Mouse (Mus musculus) embryonic facial prominence, embryonic 14.5 days (tissue): Measurements from ENCODE around the gene Aox2. TPM values are rescaled to one million over a fixed set of nuclear protein-coding genes. Genes with fewer than 3 reads are reported as not detected.
A peak's percentile ranks its signal among the peaks of the same experiment; 100 is the strongest.

ENCODE experiments used
- ATAC-seq: fragments of 200-750 bp; cut with Nextera tagmentation; 2 replicates; pipeline ENCODE4 v1.8.0; 2017; ENCODE audit warnings: low read depth, moderate number of reproducible peaks, moderate TSS enrichment
- DNase-seq: peaks from one replicate; pipeline ENCODE4 v3.0.0-alpha.2; 2015; ENCODE audit warnings: low spot score
- H3K27ac ChIP-seq: fragments of 300-500 bp; sonication (generic); replicated peaks from 2 replicates; pipeline ENCODE4 v1.5.1; 2014; ENCODE audit warnings: low read depth, mild to moderate bottlenecking, low read length, moderate library complexity
- H3K27me3 ChIP-seq: fragments of 300-500 bp; sonication (generic); replicated peaks from 2 replicates; pipeline ENCODE4 v1.6.1; 2014; ENCODE audit warnings: low read length; ENCODE audit not compliant: control insufficient read depth, insufficient read depth
- H3K36me3 ChIP-seq: fragments of 300-500 bp; sonication (generic); 2 replicates; pipeline ENCODE4 v1.6.1; 2014; ENCODE audit warnings: low read length, mixed read lengths; ENCODE audit not compliant: control insufficient read depth, insufficient read depth
- H3K4me1 ChIP-seq: fragments of 300-500 bp; sonication (generic); 2 replicates; pipeline ENCODE4 v1.6.1; 2014; ENCODE audit warnings: antibody characterized with exemption, low read length; ENCODE audit not compliant: control insufficient read depth, insufficient read depth
- H3K4me2 ChIP-seq: fragments of 300-500 bp; sonication (generic); 2 replicates; pipeline ENCODE4 v1.6.1; 2014; ENCODE audit warnings: low read depth, mild to moderate bottlenecking, low read length, moderate library complexity, mixed read lengths
- H3K4me3 ChIP-seq: fragments of 300-500 bp; sonication (generic); 2 replicates; pipeline ENCODE4 v1.5.1; 2014; ENCODE audit warnings: low read depth, mild to moderate bottlenecking, low read length
- H3K9ac ChIP-seq: fragments of 300-500 bp; sonication (generic); 2 replicates; pipeline ENCODE4 v1.6.1; 2014; ENCODE audit warnings: low read depth, mild to moderate bottlenecking, low read length, moderate library complexity, mixed read lengths
- H3K9me3 ChIP-seq: fragments of 300-500 bp; sonication (generic); 2 replicates; pipeline ENCODE4 v1.6.1; 2016; ENCODE audit warnings: low read length; ENCODE audit not compliant: control insufficient read depth
- WGBS: fragments of 180-500 bp; shearing (Covaris S2); extraction: QIAGEN DNeasy Blood & Tissue Kit; methylation state at CpG from one replicate; pipeline ENCODE4 v1.1.7; 2014; 5-methylcytosine and 5-hydroxymethylcytosine counted together
- polyA plus RNA-seq: library from polyadenylated mRNA; unstranded; fragments of >200 nt; fragmentation: Nextera tagmentation; extraction: Ambion mirVana; gene quantifications from 2 replicates; pipeline ENCODE4 v1.2.1, GENCODE M21; 2014

Aox2 gene
- polyA plus RNA-seq, 1 experiment from 2014 or later: 1.4 TPM

DNA sequence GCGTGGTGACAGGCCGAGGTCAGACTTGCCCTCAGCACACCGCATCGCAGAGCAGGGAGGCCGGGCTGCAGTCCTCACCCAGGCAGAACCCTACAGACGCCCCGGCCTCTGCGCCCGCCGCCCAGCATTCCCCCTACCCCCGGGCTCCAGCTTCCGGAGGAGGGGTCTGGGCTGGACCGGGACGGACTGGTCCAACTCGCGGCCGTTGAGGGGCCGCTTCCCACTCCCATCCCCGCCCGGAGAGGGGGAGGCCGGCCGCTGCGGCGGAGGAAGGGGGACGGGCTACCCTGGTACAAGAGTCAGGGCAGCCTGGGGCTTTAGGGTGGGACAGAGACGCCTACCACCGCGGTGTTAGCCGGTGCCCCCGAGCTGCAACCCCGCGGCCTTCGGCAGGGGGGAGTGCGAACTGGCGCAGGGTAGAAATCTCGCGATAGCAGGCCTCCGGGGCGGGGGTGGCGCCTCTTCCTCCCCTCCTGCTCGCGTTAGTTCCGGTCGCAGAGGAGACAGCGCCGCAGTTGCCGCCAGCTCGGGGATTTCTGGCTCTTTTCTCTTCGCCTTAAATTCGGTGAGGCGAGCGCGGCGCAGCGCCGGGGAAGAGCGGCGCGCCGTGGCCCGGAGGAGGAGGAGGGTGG, 114.6 kb downstream of the Aox2 start, which contains the start of gene Bzw1:
TSS of gene Bzw1 (plus strand) at position 247 of the 632 bp plus-strand sequence.
- WGBS: 2% methylated on average over 16 of the region's 61 CpGs

GRCm38 (mm10) chr1:58393284-58394195, 115.4 kb downstream of the Aox2 start:
- ATAC-seq: peak; percentile 58
- Histone ChIP-seq H3K9ac (peak overlapping the region; percentile 98), H3K4me2 (peak overlapping the region; percentile 84), H3K9me3 (no peaks in the 10 kb centered on the region), H3K27me3 (no peaks in the 10 kb centered on the region), H3K36me3 (peaks cover 41% of the 10 kb centered on the region), H3K4me3 (peak overlapping the region; percentile 97), H3K4me1 (peaks cover 11% of the 10 kb centered on the region), H3K27ac (peak overlapping the region; percentile 98)
- WGBS: 1% methylated on average over 28 of the region's 90 CpGs
- peak; percentile 54 for DNase-seq

More for the DNA sequence above, 114.6 kb downstream of the Aox2 start, which contains the start of gene Bzw1:
- DNase-seq (peak; percentile 96), ATAC-seq (peak; percentile 97)
- Histone ChIP-seq H3K4me2 (peak within 1 kb of the TSS; percentile 84), H3K27ac (peak within 1 kb of the TSS; percentile 98), H3K27me3 (no peaks in the 10 kb centered on the region), H3K36me3 (peaks cover 33% of the 10 kb centered on the region), H3K9ac (peak within 1 kb of the TSS; percentile 98), H3K4me1 (peaks cover 11% of the 10 kb centered on the region), H3K9me3 (no peaks in the 10 kb centered on the region), H3K4me3 (peak within 1 kb of the TSS; percentile 97)

DNA sequence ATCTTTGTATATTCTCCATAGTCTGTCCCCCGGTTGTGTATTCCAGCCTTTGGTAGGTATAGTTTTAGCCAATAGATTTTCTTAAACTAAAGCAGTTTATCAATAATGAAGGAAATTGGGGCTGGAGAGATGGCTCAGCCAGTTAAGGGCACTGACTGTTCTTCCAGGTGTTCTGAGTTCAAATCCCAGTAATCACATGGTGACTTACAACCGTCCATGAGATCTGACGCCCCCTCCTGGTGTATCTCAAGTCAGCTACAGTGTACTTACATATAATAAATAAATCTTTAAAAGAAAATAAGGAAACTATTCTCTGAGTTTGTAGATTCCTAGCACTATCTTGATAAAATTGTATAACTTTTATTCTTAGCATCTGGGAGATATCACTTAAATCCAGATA, 117.2 kb downstream of the Aox2 start:
- Histone ChIP-seq H3K4me1 (peaks cover 11% of the 10 kb centered on the region), H3K4me2 (no peak overlapping the region), H3K9ac (no peak overlapping the region), H3K27me3 (no peaks in the 10 kb centered on the region), H3K27ac (no peak overlapping the region), H3K4me3 (no peak overlapping the region), H3K36me3 (peaks cover 58% of the 10 kb centered on the region), H3K9me3 (no peaks in the 10 kb centered on the region)
- DNase-seq (no peak), ATAC-seq (no peak)
- WGBS: 92% methylated on average over 3 of the region's 3 CpGs

- Histone ChIP-seq H3K4me2 (no peak overlapping the region), H3K4me1 (peaks cover 11% of the 10 kb centered on the region), H3K36me3 (peaks cover 66% of the 10 kb centered on the region), H3K27me3 (no peaks in the 10 kb centered on the region), H3K9ac (no peak overlapping the region), H3K4me3 (no peak overlapping the region), H3K9me3 (no peaks in the 10 kb centered on the region), H3K27ac (no peak overlapping the region)
- 100% methylated on average over 1 of the region's 1 CpGs for WGBS
- ATAC-seq (no peak), DNase-seq (no peak)
Measured at GRCm38 (mm10) chr1:58396179-58396578, 118.1 kb downstream of the Aox2 start.

- Histone ChIP-seq H3K4me2 (no peak overlapping the region), H3K9ac (no peak overlapping the region), H3K36me3 (peaks cover 82% of the 10 kb centered on the region), H3K4me1 (peaks cover 4% of the 10 kb centered on the region; the same call in 1 of the 2 replicates), H3K27me3 (no peaks in the 10 kb centered on the region), H3K4me3 (no peak overlapping the region), H3K9me3 (no peaks in the 10 kb centered on the region), H3K27ac (no peak overlapping the region)
- DNase-seq: no peak
- WGBS: 95% methylated on average over 6 of the region's 6 CpGs
- no peak for ATAC-seq
Measured at GRCm38 (mm10) chr1:58397731-58398130, 119.6 kb downstream of the Aox2 start.

DNA sequence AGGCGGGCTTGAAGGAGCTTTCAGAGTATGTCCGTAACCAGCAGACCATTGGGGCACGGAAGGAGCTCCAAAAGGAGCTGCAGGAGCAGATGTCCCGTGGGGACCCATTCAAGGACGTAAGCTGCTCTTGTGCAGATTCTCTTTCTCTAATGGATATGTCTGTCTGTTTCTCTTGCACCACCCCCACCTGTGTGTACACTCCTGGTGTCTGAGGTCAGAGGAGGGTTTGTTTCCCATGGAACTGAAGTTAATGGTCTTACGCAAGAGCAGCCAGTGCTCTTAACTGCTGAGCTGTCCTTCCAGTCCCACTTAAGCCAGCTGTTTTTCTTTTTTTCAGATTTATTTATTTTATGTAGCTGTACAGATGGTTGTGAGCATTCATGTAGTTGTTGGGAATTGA, 123.3 kb downstream of the Aox2 start:
- Histone ChIP-seq H3K9ac (no peak overlapping the region), H3K36me3 (peaks cover 91% of the 10 kb centered on the region), H3K27me3 (no peaks in the 10 kb centered on the region), H3K4me1 (no peaks in the 10 kb centered on the region), H3K9me3 (no peaks in the 10 kb centered on the region), H3K27ac (no peak overlapping the region), H3K4me3 (no peak overlapping the region), H3K4me2 (no peak overlapping the region)
- no peak for DNase-seq
- WGBS: 93% methylated on average over 6 of the region's 6 CpGs
- ATAC-seq: no peak

- H3K36me3 ChIP-seq: peaks cover 86% of the 10 kb centered on the region
- no peak for ATAC-seq
Measured at GRCm38 (mm10) chr1:58403745-58404144, 125.6 kb downstream of the Aox2 start.

GRCm38 (mm10) chr1:58407321-58407720, 129.2 kb downstream of the Aox2 start:
- Histone ChIP-seq H3K9ac (no peak overlapping the region), H3K36me3 (peaks cover 76% of the 10 kb centered on the region), H3K27me3 (no peaks in the 10 kb centered on the region), H3K4me2 (no peak overlapping the region), H3K9me3 (no peaks in the 10 kb centered on the region), H3K27ac (no peak overlapping the region), H3K4me3 (no peak overlapping the region), H3K4me1 (no peaks in the 10 kb centered on the region)
- DNase-seq: no peak
- ATAC-seq: no peak
- 98% methylated on average over 7 of the region's 7 CpGs for WGBS

More at GRCm38 (mm10) chr1:58403745-58404144, 125.6 kb downstream of the Aox2 start:
- H3K9ac ChIP-seq: no peak overlapping the region
- H3K27me3 ChIP-seq: no peaks in the 10 kb centered on the region
- no peak overlapping the region for H3K4me3 ChIP-seq
- H3K4me1 ChIP-seq: no peaks in the 10 kb centered on the region
- WGBS: 94% methylated on average over 5 of the region's 5 CpGs
- H3K9me3 ChIP-seq: no peaks in the 10 kb centered on the region
- no peak overlapping the region for H3K4me2 ChIP-seq
- H3K27ac ChIP-seq: no peak overlapping the region
- no peak for DNase-seq
